Mouse (Mus musculus): ENCODE results near the gene Fam131b.

GRCm38 (mm10) chr6:42324067-42324481 lies 369 bp downstream of the Fam131b start:
- TF ChIP-seq POLR2A (IDR thresholded peaks at IDR 0.05; ENCODE audit: insufficient read depth, low read depth, low read length) (no peak), CTCF (IDR thresholded peaks at IDR 0.05) (no peak), EP300 (IDR thresholded peaks at IDR 0.05; ENCODE audit: insufficient read depth, low read depth, low read length) (no peak)
